Mouse (Mus musculus): Measurements from ENCODE around the gene Dram1.

Gene Dram1

DNA sequence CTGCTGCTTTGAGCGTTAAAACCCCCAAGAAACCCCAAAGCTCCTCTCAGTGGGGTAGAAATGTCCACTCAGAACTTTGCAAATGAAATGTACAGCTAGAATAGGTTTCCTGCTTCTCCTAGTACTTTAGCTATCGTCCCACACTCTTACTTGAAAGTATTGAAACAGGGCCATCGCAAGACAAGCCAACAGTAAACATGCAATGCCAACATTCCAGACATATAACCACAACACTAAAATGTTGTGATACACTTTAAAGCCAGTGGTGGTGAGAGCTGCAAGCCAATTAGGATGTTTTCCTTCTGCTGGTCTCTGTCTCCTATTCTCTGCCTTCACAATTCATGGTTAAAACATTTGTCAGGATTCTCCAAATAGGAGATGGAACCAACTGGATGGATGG lies 97.2 kb downstream of the Dram1 start:
- DNase-seq: no peak

DNA sequence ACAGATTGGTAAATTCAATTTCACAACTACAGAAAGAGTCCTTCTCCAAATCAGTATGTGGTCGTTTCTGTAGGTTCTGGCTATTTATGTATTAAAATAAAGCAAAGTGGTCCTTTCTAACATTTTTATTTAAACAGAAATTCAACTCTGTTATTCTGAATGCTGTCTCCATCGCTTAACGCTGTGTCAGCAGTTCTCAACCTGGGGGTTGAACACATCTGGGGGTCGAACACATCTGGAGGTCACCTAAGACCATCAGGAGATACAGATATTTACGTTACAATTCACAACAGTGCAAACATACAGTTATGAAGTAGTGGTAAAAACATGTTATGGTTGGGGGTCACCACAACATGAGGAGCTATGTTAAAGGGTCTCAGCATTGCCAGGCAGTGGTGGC lies 104.8 kb downstream of the Dram1 start:
- no peak for DNase-seq

Measured in thymus, postnatal 14 days (tissue).